Mouse (Mus musculus) thymus, postnatal 4 days (tissue): ENCODE results near the gene Adora3.

ENCODE experiments used
- DNase-seq: peaks from one replicate; pipeline ENCODE4 v3.0.0; 2021

Gene Adora3

GRCm38 (mm10) chr3:105870558-105870957 lies at the start of gene Adora3, which contains the start of gene Tmigd3:
Gene Adora3 (plus strand): TSS chr3:105870858.
Gene Tmigd3 (plus strand): TSS chr3:105870903.
- DNase-seq = no peak

- no peak for DNase-seq
Measured at GRCm38 (mm10) chr3:105821504-105821903, 49.2 kb upstream of the Adora3 start.

- DNase-seq = no peak
Measured at GRCm38 (mm10) chr3:105823609-105824008, 47.0 kb upstream of the Adora3 start.

- DNase-seq = no peak
Measured at GRCm38 (mm10) chr3:105824103-105824502, 46.6 kb upstream of the Adora3 start.

GRCm38 (mm10) chr3:105824704-105825103 lies 46.0 kb upstream of the Adora3 start:
- DNase-seq = no peak

- DNase-seq = no peak
Measured at GRCm38 (mm10) chr3:105825501-105826161, 45.0 kb upstream of the Adora3 start.

- no peak for DNase-seq
Measured at GRCm38 (mm10) chr3:105831584-105831983, 39.1 kb upstream of the Adora3 start.

GRCm38 (mm10) chr3:105835875-105836274 lies 34.8 kb upstream of the Adora3 start:
- no peak for DNase-seq

- no peak for DNase-seq
Measured at GRCm38 (mm10) chr3:105836883-105837282, 33.8 kb upstream of the Adora3 start.

- DNase-seq = no peak
Measured at GRCm38 (mm10) chr3:105838655-105839054, 32.0 kb upstream of the Adora3 start.

GRCm38 (mm10) chr3:105839836-105840235 lies 30.8 kb upstream of the Adora3 start:
- DNase-seq = no peak

- DNase-seq = no peak
Measured at GRCm38 (mm10) chr3:105846294-105847069, 24.2 kb upstream of the Adora3 start.

GRCm38 (mm10) chr3:105853781-105854180 lies 16.9 kb upstream of the Adora3 start:
- no peak for DNase-seq

- no peak for DNase-seq
Measured at GRCm38 (mm10) chr3:105854786-105855185, 15.9 kb upstream of the Adora3 start.

- peak; percentile 50 for DNase-seq
Measured at GRCm38 (mm10) chr3:105857513-105857912, 13.1 kb upstream of the Adora3 start.

GRCm38 (mm10) chr3:105861747-105862366 lies 8.8 kb upstream of the Adora3 start:
- no peak for DNase-seq

GRCm38 (mm10) chr3:105864123-105864522 lies 6.5 kb upstream of the Adora3 start:
- no peak for DNase-seq

GRCm38 (mm10) chr3:105865122-105865521 lies 5.5 kb upstream of the Adora3 start:
- no peak for DNase-seq

- no peak for DNase-seq
Measured at GRCm38 (mm10) chr3:105868135-105868534, 2.5 kb upstream of the Adora3 start.

- DNase-seq = no peak
Measured at GRCm38 (mm10) chr3:105872034-105872433, 1.4 kb downstream of the Adora3 start.

GRCm38 (mm10) chr3:105872579-105872978 lies 1.9 kb downstream of the Adora3 start:
- DNase-seq = no peak

- no peak for DNase-seq
Measured at GRCm38 (mm10) chr3:105873451-105874445, 3.1 kb downstream of the Adora3 start.

- DNase-seq = no peak
Measured at GRCm38 (mm10) chr3:105876022-105876421, 5.4 kb downstream of the Adora3 start.
